ENCODE assay signal across 11 mouse cellular contexts in the genomic region with DNA sequence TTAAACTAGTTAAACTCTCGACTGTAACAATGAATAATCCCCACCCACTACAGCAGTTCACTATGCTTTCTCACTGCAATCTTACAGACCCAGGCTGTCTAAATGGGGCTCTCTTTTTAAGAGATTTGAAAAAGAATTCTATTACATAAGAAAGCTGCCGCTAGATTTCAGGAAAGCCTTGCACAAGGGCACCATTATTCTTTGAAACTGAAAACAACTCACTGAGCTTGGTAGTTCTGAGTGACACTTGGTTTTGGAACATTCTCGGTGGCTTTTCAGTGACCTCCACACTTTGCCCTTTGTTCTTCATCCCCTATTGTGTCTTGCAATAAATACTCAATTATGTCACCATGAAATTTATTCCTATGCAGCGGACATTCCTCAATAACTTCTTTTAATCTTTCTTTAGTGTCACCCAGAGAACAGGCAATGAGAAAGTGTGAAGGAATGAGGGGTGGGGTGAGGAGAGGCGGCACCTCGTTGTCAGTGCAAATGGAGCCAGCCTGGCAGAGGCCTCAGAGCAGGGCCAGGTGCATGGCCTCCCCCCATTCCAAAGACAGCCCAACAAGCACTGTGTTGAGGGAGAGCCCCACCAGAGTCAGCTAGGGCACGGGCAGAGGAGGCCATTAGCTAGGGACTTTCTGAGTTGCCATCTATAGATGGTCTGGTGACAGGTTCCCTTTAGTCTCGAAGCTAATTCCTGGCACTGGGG.
A peak's percentile ranks its signal among the peaks of the same experiment; 100 is the strongest.
DNase-seq lines count a peak whose midpoint lies in the region; ATAC-seq and TF ChIP-seq lines count a peak whose summit lies in the region.
"Had no signal": no experiment of that assay in that cellular context is flagged by ENCODE, and none has a peak within 500 bp of the region (broad histone marks: within the 10 kb centered on the region; RNA-seq: fewer than 3 reads in every experiment).

No protein-coding gene starts in this region.

- TF ChIP-seq RAD21 in CH12.LX (IDR thresholded peaks at IDR 0.05; ENCODE audit: low read depth, low read length), result no peak

- H3K79me2 ChIP-seq in CH12.LX (replicated peaks; ENCODE audit: control insufficient read depth, extremely low read depth, insufficient read depth, poor library complexity, severe bottlenecking), result no peaks in the 10 kb centered on the region

- H3K9ac ChIP-seq in heart, postnatal 0 days (replicated peaks; ENCODE audit: low read depth, low read length), result no peak overlapping the region
- no peak overlapping the region for H3K9ac ChIP-seq in heart, embryonic 11.5 days (ENCODE audit: low read depth, low read length)
- H3K9ac ChIP-seq in CH12.LX (ENCODE audit: insufficient read depth, low read depth), result no peak overlapping the region
- no peak overlapping the region for H3K9ac ChIP-seq in hindbrain, embryonic 14.5 days
- H3K9ac ChIP-seq: liver, embryonic 13.5 days had no signal

- H3K9me3 ChIP-seq in heart, postnatal 0 days (replicated peaks; ENCODE audit: control insufficient read depth, low read length), result no peaks in the 10 kb centered on the region
- H3K9me3 ChIP-seq in heart, embryonic 11.5 days (replicated peaks; ENCODE audit: control insufficient read depth, low read length), result no peaks in the 10 kb centered on the region
- H3K9me3 ChIP-seq in CH12.LX (replicated peaks; ENCODE audit: low read length), result no peaks in the 10 kb centered on the region
- H3K9me3 ChIP-seq in hindbrain, embryonic 14.5 days (ENCODE audit: control insufficient read depth, low read length), result no peaks in the 10 kb centered on the region
- H3K9me3 ChIP-seq: liver, embryonic 13.5 days had no signal

- ATAC-seq in heart, postnatal 0 days (ENCODE audit: insufficient read depth, low read depth), result no peak
- no peak for ATAC-seq in heart, embryonic 11.5 days (replicated peaks; ENCODE audit: insufficient number of reproducible peaks, low FRiP score, low TSS enrichment)
- ATAC-seq in hindbrain, embryonic 14.5 days (ENCODE audit: low FRiP score), result peak; percentile 39; the same call in 1 of the 2 replicates
- no peak for ATAC-seq in cerebellum, adult (ENCODE audit: insufficient number of reproducible peaks, low FRiP score, low TSS enrichment)

- no peak for DNase-seq in heart, postnatal 0 days (ENCODE audit: low spot score)
- DNase-seq in CH12.LX (ENCODE audit: extremely low read depth), result peak; percentile 29
- peak; percentile 15 for DNase-seq in embryo, embryonic 9.5 days (ENCODE audit: extremely low spot score)
- DNase-seq in hindbrain, embryonic 14.5 days (ENCODE audit: low spot score), result no peak
- DNase-seq in left cerebral cortex, postnatal 36 days (ENCODE audit: low spot score in 2 of 2), result no peak
- no peak for DNase-seq in layer of hippocampus, adult 11-12 months (ENCODE audit: low spot score)
- DNase-seq: adrenal gland, postnatal 25 days; gastrocnemius, postnatal 36 days; liver, embryonic 13.5 days had no signal

- WGBS in heart, postnatal 0 days, result 63% methylated on average over 8 of the region's 8 CpGs
- WGBS in heart, embryonic 11.5 days (ENCODE audit: insufficient replicate concordance), result 67% methylated on average over 8 of the region's 8 CpGs
- 18% methylated on average over 8 of the region's 8 CpGs for WGBS in hindbrain, embryonic 14.5 days

- intact Hi-C loops in left cerebral cortex, postnatal 36 days (cut with DNase I), result no loop called here

- in situ Hi-C loops in CH12.LX (cut with MboI; ENCODE audit: low pct_ligation_motif_present, low pct_unique_long_range_greater_than_20kb, low sequenced_read_pairs), result no loop called here

- no peak overlapping the region for H3K4me3 ChIP-seq in heart, postnatal 0 days (ENCODE audit: low read depth, low read length)
- H3K4me3 ChIP-seq in heart, embryonic 11.5 days (ENCODE audit: low read depth, low read length), result no peak overlapping the region
- no peak overlapping the region for H3K4me3 ChIP-seq in CH12.LX (replicated peaks in 1 of 3; ENCODE audit: low read depth in 2 of 3, low read length in 2 of 3, poor library complexity in 1 of 3)
- no peak overlapping the region for H3K4me3 ChIP-seq in hindbrain, embryonic 14.5 days (replicated peaks; ENCODE audit: low read length)
- H3K4me3 ChIP-seq: liver, embryonic 13.5 days had no signal

- no peak for TF ChIP-seq CTCF in heart, postnatal 0 days (IDR thresholded peaks at IDR 0.05; ENCODE audit: low read depth)
- no peak for TF ChIP-seq CTCF in CH12.LX (conservative IDR thresholded peaks at IDR 0.05 in 1 of 2, IDR thresholded peaks at IDR 0.05 in 1 of 2; ENCODE audit: low read depth in 2 of 2, low read length in 2 of 2)

- H3K27me3 ChIP-seq in heart, postnatal 0 days (ENCODE audit: control insufficient read depth, insufficient read depth, low read length), result no peaks in the 10 kb centered on the region
- no peaks in the 10 kb centered on the region for H3K27me3 ChIP-seq in heart, embryonic 11.5 days (ENCODE audit: control insufficient read depth, insufficient read depth, low read length)
- H3K27me3 ChIP-seq in CH12.LX (replicated peaks), result no peaks in the 10 kb centered on the region
- no peaks in the 10 kb centered on the region for H3K27me3 ChIP-seq in hindbrain, embryonic 14.5 days (ENCODE audit: control insufficient read depth, insufficient read depth, low read length)
- H3K27me3 ChIP-seq: liver, embryonic 13.5 days had no signal

- TF ChIP-seq EP300 in heart, postnatal 0 days (IDR thresholded peaks at IDR 0.05; ENCODE audit: low read depth), result no peak
- no peak for TF ChIP-seq EP300 in CH12.LX (IDR thresholded peaks at IDR 0.05; ENCODE audit: low read length)

- H3K36me3 ChIP-seq in heart, postnatal 0 days (replicated peaks; ENCODE audit: control insufficient read depth, insufficient read depth, low read length), result peaks cover 47% of the 10 kb centered on the region
- H3K36me3 ChIP-seq in heart, embryonic 11.5 days (ENCODE audit: control insufficient read depth, insufficient read depth, low read length), result peaks cover 7% of the 10 kb centered on the region
- H3K36me3 ChIP-seq in CH12.LX (replicated peaks in 1 of 2; ENCODE audit: control insufficient read depth in 1 of 2, insufficient read depth in 1 of 2, low read length in 1 of 2), result peaks cover 0 to 31% of the 10 kb centered on the region in 2 experiments
- peaks cover 29% of the 10 kb centered on the region for H3K36me3 ChIP-seq in hindbrain, embryonic 14.5 days (replicated peaks; ENCODE audit: control insufficient read depth, insufficient read depth)
- H3K36me3 ChIP-seq: liver, embryonic 13.5 days had no signal

- dilution Hi-C loops in CH12.LX (cut with MboI; ENCODE audit: extremely low pct_ligation_motif_present, extremely low pct_unique_long_range_greater_than_20kb, low sequenced_read_pairs), result no loop called here

- TF ChIP-seq POLR2A in CH12.LX (IDR thresholded peaks at IDR 0.05; ENCODE audit: low read depth, low read length), result no peak

- no peak overlapping the region for H3K4me2 ChIP-seq in heart, postnatal 0 days (ENCODE audit: low read depth, low read length)
- no peak overlapping the region for H3K4me2 ChIP-seq in heart, embryonic 11.5 days
- no peak overlapping the region for H3K4me2 ChIP-seq in CH12.LX (ENCODE audit: insufficient read depth, low read depth, poor library complexity, severe bottlenecking)
- no peak overlapping the region for H3K4me2 ChIP-seq in hindbrain, embryonic 14.5 days (replicated peaks)
- H3K4me2 ChIP-seq: liver, embryonic 13.5 days had no signal

- peak overlapping the region; percentile 26; the same call in 1 of the 2 replicates for H3K27ac ChIP-seq in heart, postnatal 0 days (ENCODE audit: low read depth)
- no peak overlapping the region for H3K27ac ChIP-seq in heart, embryonic 11.5 days (ENCODE audit: low read depth, low read length)
- no peak overlapping the region for H3K27ac ChIP-seq in CH12.LX (ENCODE audit: insufficient read depth, low read depth)
- 0 out of 2 replicates have a peak overlapping the region, but pooled peaks have one; percentile 17 for H3K27ac ChIP-seq in hindbrain, embryonic 14.5 days
- H3K27ac ChIP-seq: liver, embryonic 13.5 days had no signal

- H3K4me1 ChIP-seq in heart, postnatal 0 days (ENCODE audit: control insufficient read depth, insufficient read depth), result peaks cover 8% of the 10 kb centered on the region
- H3K4me1 ChIP-seq in heart, embryonic 11.5 days (ENCODE audit: control insufficient read depth, insufficient read depth, low read length), result peaks cover 16% of the 10 kb centered on the region
- peaks cover under 1 to 30% of the 10 kb centered on the region in 2 experiments; a peak in 2 of 4 replicates for H3K4me1 ChIP-seq in CH12.LX (ENCODE audit: control insufficient read depth in 1 of 2, insufficient read depth in 2 of 2)
- peaks cover 10% of the 10 kb centered on the region; the same call in 1 of the 2 replicates for H3K4me1 ChIP-seq in hindbrain, embryonic 14.5 days (replicated peaks; ENCODE audit: control insufficient read depth, insufficient read depth, low read length)
- H3K4me1 ChIP-seq: liver, embryonic 13.5 days had no signal

TF ChIP-seq in CH12.LX, 34 proteins besides CTCF, POLR2A, EP300 and RAD21:
- TF ChIP-seq BHLHE40 (IDR thresholded peaks at IDR 0.05; ENCODE audit: low read depth, low read length), result peak; percentile 23; the same call in 1 of the 2 replicates
- no peak for TF ChIP-seq GABPA (IDR thresholded peaks at IDR 0.05; ENCODE audit: insufficient replicate concordance, low read depth, low read length)
- no peak for TF ChIP-seq USF1 (IDR thresholded peaks at IDR 0.05; ENCODE audit: low read depth, low read length)
- no peak for TF ChIP-seq CHD2 (IDR thresholded peaks at IDR 0.05; ENCODE audit: low read length)
- no peak for TF ChIP-seq ZNF384 (IDR thresholded peaks at IDR 0.05; ENCODE audit: low read depth, low read length)
- TF ChIP-seq MAX (IDR thresholded peaks at IDR 0.05; ENCODE audit: low read length), result no peak
- TF ChIP-seq SMC3 (IDR thresholded peaks at IDR 0.05; ENCODE audit: low read depth, low read length), result no peak
- no peak for TF ChIP-seq ELF1 (IDR thresholded peaks at IDR 0.05; ENCODE audit: low read depth, low read length)

Comparison
In these comparisons a context has a peak if more than half of its experiments do, and no peak if none do; other contexts are left out.
1. H3K27ac ChIP-seq: peak in heart, postnatal 0 days (single experiment) and hindbrain, embryonic 14.5 days (single experiment); none in heart, embryonic 11.5 days (single experiment) and CH12.LX (single experiment).
2. DNase-seq: peak in CH12.LX (single experiment) and embryo, embryonic 9.5 days (single experiment); none in heart, postnatal 0 days (single experiment), hindbrain, embryonic 14.5 days (single experiment), left cerebral cortex, postnatal 36 days (0 of 2) and layer of hippocampus, adult 11-12 months (single experiment).